Comparison of ENCODE assay signal across 8 mouse cellular contexts in the genomic region with DNA sequence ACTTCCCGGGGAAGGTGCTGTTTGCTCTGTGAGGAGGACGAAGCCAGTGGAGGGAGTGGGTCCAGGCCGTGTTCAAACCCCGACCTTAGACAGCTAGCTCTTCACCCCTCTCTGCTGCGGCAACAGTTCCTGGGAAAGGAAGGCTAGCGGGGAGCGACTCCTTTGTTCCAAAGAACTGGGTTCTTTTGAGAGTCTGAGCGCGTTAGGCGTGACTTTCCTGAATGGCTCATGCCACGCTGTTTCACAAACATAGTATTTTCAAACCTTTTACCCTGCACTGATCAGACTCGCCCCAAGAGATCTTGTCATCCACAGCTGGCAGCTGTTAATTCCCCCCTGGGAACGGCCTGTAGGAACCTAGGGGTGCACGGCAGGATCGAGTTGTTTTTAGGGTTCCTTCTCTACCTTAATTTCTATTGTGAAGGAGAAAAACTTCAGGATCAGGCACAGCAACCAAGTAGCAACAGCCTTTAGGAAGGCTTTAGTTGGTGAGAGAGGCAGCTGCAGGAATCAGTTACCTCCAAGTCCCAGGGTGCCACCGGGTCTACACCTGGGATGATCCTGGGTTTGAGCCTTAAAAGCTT. TPM values are rescaled to one million over a fixed set of nuclear protein-coding genes. Genes with fewer than 3 reads are reported as not detected.
DNase-seq lines count a peak whose midpoint lies in the region; ATAC-seq and TF ChIP-seq lines count a peak whose summit lies in the region.

No protein-coding gene starts in this region.

- H3K9ac ChIP-seq in lung, embryonic 14.5 days, result peak overlapping the region; percentile 85
- peak overlapping the region; percentile 80 for H3K9ac ChIP-seq in heart, postnatal 0 days (replicated peaks; ENCODE audit: low read depth, low read length)
- peak overlapping the region; percentile 95 for H3K9ac ChIP-seq in liver, embryonic 15.5 days

- TF ChIP-seq CTCF in lung, embryonic 14.5 days (IDR thresholded peaks at IDR 0.05; ENCODE audit: low read depth), result no peak
- TF ChIP-seq CTCF in cortical plate, adult 2 months (IDR thresholded peaks at IDR 0.05; ENCODE audit: extremely low read depth, insufficient read depth, low read length), result no peak
- no peak for TF ChIP-seq CTCF in heart, postnatal 0 days (IDR thresholded peaks at IDR 0.05; ENCODE audit: low read depth)

- no peak for TF ChIP-seq EP300 in heart, postnatal 0 days (IDR thresholded peaks at IDR 0.05; ENCODE audit: low read depth)

- ATAC-seq in lung, embryonic 14.5 days (ENCODE audit: insufficient read depth), result peak; percentile 1; the same call in 1 of the 2 replicates
- ATAC-seq in heart, postnatal 0 days (ENCODE audit: insufficient read depth, low read depth), result no peak
- ATAC-seq in liver, embryonic 15.5 days (ENCODE audit: insufficient read depth), result peak; percentile 2; the same call in 1 of the 2 replicates

- no peaks in the 10 kb centered on the region for H3K27me3 ChIP-seq in lung, embryonic 14.5 days (ENCODE audit: insufficient read depth, low read length)
- H3K27me3 ChIP-seq in heart, postnatal 0 days (ENCODE audit: control insufficient read depth, insufficient read depth, low read length), result no peaks in the 10 kb centered on the region
- H3K27me3 ChIP-seq in liver, embryonic 15.5 days, result no peaks in the 10 kb centered on the region

- TF ChIP-seq POLR2A in cortical plate, adult 2 months (IDR thresholded peaks at IDR 0.05; ENCODE audit: extremely low read depth, insufficient read depth, low read length), result no peak

- DNase-seq in lung, embryonic 14.5 days, result peak; percentile 56
- DNase-seq in lung, adult 18-20 months, result no peak
- DNase-seq in heart, postnatal 0 days (ENCODE audit: low spot score), result no peak
- DNase-seq in frontal cortex, postnatal 25 days (ENCODE audit: low spot score in 2 of 2), result no peak
- DNase-seq in urinary bladder, postnatal 36 days (ENCODE audit: low spot score in 2 of 2), result no peak
- no peak for DNase-seq in cerebellum, adult 18-20 months

- H3K4me2 ChIP-seq in lung, embryonic 14.5 days, result peak overlapping the region; percentile 85
- peak overlapping the region; percentile 88 for H3K4me2 ChIP-seq in heart, postnatal 0 days (ENCODE audit: low read depth, low read length)
- H3K4me2 ChIP-seq in liver, embryonic 15.5 days, result peak overlapping the region; percentile 82

- 0 out of 2 replicates have a peak, but pooled peaks cover 3% of the 10 kb centered on the region for H3K4me1 ChIP-seq in lung, embryonic 14.5 days (ENCODE audit: insufficient read depth)
- H3K4me1 ChIP-seq in cortical plate, adult 2 months (ENCODE audit: control insufficient read depth, insufficient read depth, low read length), result peaks cover 5% of the 10 kb centered on the region
- peaks cover 22% of the 10 kb centered on the region for H3K4me1 ChIP-seq in heart, postnatal 0 days (ENCODE audit: control insufficient read depth, insufficient read depth)
- H3K4me1 ChIP-seq in liver, embryonic 15.5 days (replicated peaks), result peaks cover 66% of the 10 kb centered on the region

- no peaks in the 10 kb centered on the region for H3K9me3 ChIP-seq in lung, embryonic 14.5 days (ENCODE audit: low read depth, low read length)
- H3K9me3 ChIP-seq in heart, postnatal 0 days (replicated peaks; ENCODE audit: control insufficient read depth, low read length), result no peaks in the 10 kb centered on the region
- H3K9me3 ChIP-seq in liver, embryonic 15.5 days (replicated peaks), result no peaks in the 10 kb centered on the region

- no peaks in the 10 kb centered on the region for H3K36me3 ChIP-seq in lung, embryonic 14.5 days (ENCODE audit: insufficient read depth)
- 0 out of 2 replicates have a peak, but pooled peaks cover 5% of the 10 kb centered on the region for H3K36me3 ChIP-seq in heart, postnatal 0 days (replicated peaks; ENCODE audit: control insufficient read depth, insufficient read depth, low read length)
- peaks cover 42% of the 10 kb centered on the region for H3K36me3 ChIP-seq in liver, embryonic 15.5 days (replicated peaks)

- 5% methylated on average over 16 of the region's 16 CpGs for WGBS in lung, embryonic 14.5 days
- WGBS in heart, postnatal 0 days, result 7% methylated on average over 16 of the region's 16 CpGs
- WGBS in liver, embryonic 15.5 days (ENCODE audit: insufficient replicate concordance), result 5% methylated on average over 16 of the region's 16 CpGs

- peak overlapping the region; percentile 97 for H3K27ac ChIP-seq in lung, embryonic 14.5 days (ENCODE audit: low read depth)
- peak overlapping the region; percentile 83; the same call in 1 of the 2 replicates for H3K27ac ChIP-seq in cortical plate, adult 2 months (ENCODE audit: insufficient read depth, low read length)
- peak overlapping the region; percentile 95 for H3K27ac ChIP-seq in heart, postnatal 0 days (ENCODE audit: low read depth)
- H3K27ac ChIP-seq in liver, embryonic 15.5 days (replicated peaks), result peak overlapping the region; percentile 97

- peak overlapping the region; percentile 76 for H3K4me3 ChIP-seq in lung, embryonic 14.5 days (ENCODE audit: low read depth, low read length)
- peak overlapping the region; percentile 65 for H3K4me3 ChIP-seq in cortical plate, adult 2 months (ENCODE audit: insufficient read depth, low read length)
- peak overlapping the region; percentile 82 for H3K4me3 ChIP-seq in heart, postnatal 0 days (ENCODE audit: low read depth, low read length)
- H3K4me3 ChIP-seq in liver, embryonic 15.5 days (replicated peaks), result peak overlapping the region; percentile 86

RNA-seq across cellular contexts. Expression of a gene that starts 1.3 kb away (rescaled TPM):
- 11.2 and 13.0 TPM in 2 replicates for polyA plus RNA-seq in lung, embryonic 14.5 days (2014; fragmentation: Nextera tagmentation; extraction: Ambion mirVana)
- polyA plus RNA-seq in cortical plate, adult 2 months (2012; rRNA removed), result 33.8 and 36.2 TPM in 2 replicates
- total RNA-seq in heart, postnatal 0 days (2014; rRNA removed; ENCODE audit: low replicate concordance), result 31.9 and 48.2 TPM in 2 replicates
- 22.7 and 23.6 TPM in 2 replicates for polyA plus RNA-seq in heart, postnatal 0 days (2015; fragmentation: Nextera tagmentation; extraction: Ambion mirVana)
- polyA plus RNA-seq in liver, embryonic 15.5 days (2015; fragmentation: Nextera tagmentation; extraction: Ambion mirVana), result 42.8 and 50.4 TPM in 2 replicates

RNA-seq across cellular contexts. Expression of a gene that starts 31.8 kb away (rescaled TPM):
- not detected in 2 replicates for polyA plus RNA-seq in lung, embryonic 14.5 days (2014; fragmentation: Nextera tagmentation; extraction: Ambion mirVana)
- polyA plus RNA-seq in cortical plate, adult 2 months (2012; rRNA removed), result not detected in 2 replicates
- not detected in 2 replicates for total RNA-seq in heart, postnatal 0 days (2014; rRNA removed; ENCODE audit: low replicate concordance)
- not detected in 2 replicates for polyA plus RNA-seq in heart, postnatal 0 days (2015; fragmentation: Nextera tagmentation; extraction: Ambion mirVana)
- polyA plus RNA-seq in liver, embryonic 15.5 days (2015; fragmentation: Nextera tagmentation; extraction: Ambion mirVana), result not detected in 2 replicates
